Mouse (Mus musculus): ENCODE results near the gene Tmed9.
A peak's percentile ranks its signal among the peaks of the same experiment; 100 is the strongest.

Tmed9 gene

GRCm38 (mm10) chr13:55573432-55573831, at the start of gene Tmed9:
Tmed9 (plus strand) TSS chr13:55573732.
- no peak for DNase-seq

- DNase-seq, result no peak
Observed at GRCm38 (mm10) chr13:55523951-55524600, 49.5 kb upstream of the Tmed9 start.

- DNase-seq, result no peak
Observed at GRCm38 (mm10) chr13:55525733-55526553, 47.6 kb upstream of the Tmed9 start.

GRCm38 (mm10) chr13:55527212-55527611, 46.3 kb upstream of the Tmed9 start:
- no peak for DNase-seq

GRCm38 (mm10) chr13:55527834-55528772, 45.4 kb upstream of the Tmed9 start:
- DNase-seq, result no peak

GRCm38 (mm10) chr13:55529198-55529915, 44.2 kb upstream of the Tmed9 start, which contains the start of gene Dok3:
Dok3 (minus strand) TSS chr13:55529296.
- no peak for DNase-seq

- DNase-seq, result no peak
Observed at GRCm38 (mm10) chr13:55535191-55535590, 38.3 kb upstream of the Tmed9 start.

GRCm38 (mm10) chr13:55535796-55536193, 37.7 kb upstream of the Tmed9 start:
- no peak for DNase-seq

- peak; percentile 99 for DNase-seq
Observed at GRCm38 (mm10) chr13:55536194-55537175, 37.0 kb upstream of the Tmed9 start, which contains the start of gene Ddx41. Ddx41 (minus strand) TSS chr13:55536658.

GRCm38 (mm10) chr13:55540933-55541332, 32.6 kb upstream of the Tmed9 start:
- DNase-seq, result no peak

- DNase-seq, result no peak
Observed at GRCm38 (mm10) chr13:55542891-55543290, 30.6 kb upstream of the Tmed9 start.

- no peak for DNase-seq
Observed at GRCm38 (mm10) chr13:55543447-55543846, 30.1 kb upstream of the Tmed9 start.

- DNase-seq, result no peak
Observed at GRCm38 (mm10) chr13:55544792-55545191, 28.7 kb upstream of the Tmed9 start.

GRCm38 (mm10) chr13:55547916-55548315, 25.6 kb upstream of the Tmed9 start:
- no peak for DNase-seq

GRCm38 (mm10) chr13:55548426-55548825, 25.1 kb upstream of the Tmed9 start:
- DNase-seq, result no peak

- DNase-seq, result no peak
Observed at GRCm38 (mm10) chr13:55549061-55549460, 24.5 kb upstream of the Tmed9 start.

GRCm38 (mm10) chr13:55555921-55556320, 17.6 kb upstream of the Tmed9 start:
- no peak for DNase-seq

GRCm38 (mm10) chr13:55557499-55557898, 16.0 kb upstream of the Tmed9 start:
- no peak for DNase-seq

- no peak for DNase-seq
Observed at GRCm38 (mm10) chr13:55563266-55563879, 10.2 kb upstream of the Tmed9 start.

GRCm38 (mm10) chr13:55567001-55567400, 6.5 kb upstream of the Tmed9 start:
- DNase-seq, result no peak

GRCm38 (mm10) chr13:55567949-55568348, 5.6 kb upstream of the Tmed9 start:
- DNase-seq, result no peak
